Mouse (Mus musculus) lung, adult 18-20 months (tissue): ENCODE results near the gene Dnah17.
A peak's percentile ranks its signal among the peaks of the same experiment; 100 is the strongest.

Experiments used
- DNase-seq, 2 experiments: peaks; one replicate each; pipeline ENCODE4 v3.0.0; 2022; ENCODE audit warnings: mixed read lengths in 2 of 2

The Dnah17 gene

DNA sequence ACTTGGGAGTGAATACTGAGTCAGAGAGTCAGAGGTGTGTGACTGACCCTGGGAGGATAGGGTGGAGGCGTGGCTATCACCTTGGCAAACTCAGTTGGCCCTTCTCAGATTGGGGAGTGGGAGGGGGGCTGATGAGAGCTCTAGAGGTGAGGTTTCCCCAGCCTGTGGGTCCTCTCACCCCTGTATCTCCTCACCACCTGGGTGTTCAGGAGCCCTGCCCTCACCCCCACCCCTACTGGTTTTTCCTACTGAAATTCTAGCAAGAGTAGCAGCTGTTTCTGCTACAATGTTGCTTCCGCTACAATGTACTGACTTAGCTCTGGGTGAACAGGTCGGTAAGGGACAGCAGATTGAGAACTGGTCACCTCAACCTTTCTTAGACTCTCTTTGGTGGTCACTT lies 46.2 kb downstream of the Dnah17 start:
- no peak for DNase-seq

DNA sequence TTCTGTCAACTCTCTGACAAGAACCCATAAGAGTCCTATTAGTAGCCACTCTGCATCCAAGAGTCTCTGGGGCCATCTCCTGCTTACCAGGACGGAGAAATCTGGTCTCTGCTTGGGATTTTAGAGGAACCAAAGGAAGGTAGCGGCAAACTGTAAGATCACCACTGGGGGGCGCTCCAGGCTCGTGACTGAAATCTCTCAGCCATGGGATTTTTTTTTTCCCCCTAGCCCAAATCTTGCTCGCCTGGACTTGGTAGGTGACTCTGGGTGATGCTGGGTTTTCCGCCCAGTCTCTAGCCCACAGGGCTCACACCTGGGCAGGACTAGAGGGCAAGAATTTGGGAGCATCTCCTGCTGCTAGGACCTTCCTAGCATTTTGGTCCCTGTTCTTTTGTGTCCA lies 46.6 kb downstream of the Dnah17 start:
- peak; percentile 21 to 44 for DNase-seq

DNA sequence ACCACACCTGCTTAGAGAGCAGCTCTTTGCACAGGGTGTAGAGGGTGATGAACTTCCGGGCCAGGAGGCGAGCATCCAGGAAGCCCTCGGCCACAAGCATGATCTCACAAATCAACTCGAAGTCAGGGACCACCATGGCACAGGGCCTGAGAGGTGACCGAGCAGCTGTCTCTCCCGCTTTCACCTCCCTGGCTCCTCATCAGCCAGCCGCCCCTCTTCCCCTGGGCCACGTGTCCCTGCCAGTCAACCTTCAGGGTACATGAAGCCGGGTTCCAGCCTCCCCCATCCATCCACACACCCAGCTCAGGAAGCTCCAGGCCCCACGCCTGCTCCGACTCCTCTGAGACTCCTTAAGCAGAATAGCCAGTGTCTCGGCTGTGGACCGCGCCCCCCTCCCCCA lies 48.1 kb downstream of the Dnah17 start:
- no peak for DNase-seq

DNA sequence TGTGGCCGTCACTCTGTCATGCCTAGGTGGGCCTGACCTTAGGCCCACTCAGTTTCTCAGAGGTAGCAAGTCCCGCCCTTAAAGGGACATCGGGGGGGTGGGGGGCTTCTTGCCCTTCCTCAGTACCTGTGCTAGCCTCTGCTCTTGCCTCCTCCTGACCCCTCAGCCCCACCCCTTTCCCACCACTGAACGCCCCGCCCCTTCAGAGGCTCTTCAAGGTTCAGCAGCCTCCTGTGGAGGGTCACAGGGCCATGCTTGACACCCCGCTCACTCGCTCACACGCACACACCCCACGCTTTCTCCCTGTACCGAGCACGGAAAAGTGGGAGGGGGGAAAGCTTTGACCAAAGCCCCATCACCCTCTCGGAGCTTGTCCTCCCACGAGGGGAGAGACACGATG lies 50.7 kb downstream of the Dnah17 start:
- DNase-seq: no peak

DNA sequence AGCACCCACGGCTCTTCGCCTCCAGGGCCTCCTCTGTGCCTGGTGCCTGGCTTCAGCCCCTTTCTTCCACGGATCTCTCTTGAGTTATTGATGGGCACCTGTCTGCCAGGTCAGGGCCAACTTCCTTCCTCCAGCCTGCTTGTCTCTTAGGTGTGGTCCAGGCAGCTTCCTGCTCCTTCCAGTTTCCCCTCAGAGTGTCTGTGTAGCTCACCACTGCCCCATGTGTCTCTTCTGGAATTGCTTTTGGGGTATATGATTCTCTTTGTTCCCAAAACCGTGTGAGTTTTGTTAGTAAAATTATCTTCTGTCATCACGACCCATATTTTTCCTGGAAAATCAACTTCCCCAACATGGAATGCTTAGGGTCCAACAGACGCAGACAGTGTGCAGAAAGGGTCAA lies 53.5 kb downstream of the Dnah17 start:
- no peak for DNase-seq

DNA sequence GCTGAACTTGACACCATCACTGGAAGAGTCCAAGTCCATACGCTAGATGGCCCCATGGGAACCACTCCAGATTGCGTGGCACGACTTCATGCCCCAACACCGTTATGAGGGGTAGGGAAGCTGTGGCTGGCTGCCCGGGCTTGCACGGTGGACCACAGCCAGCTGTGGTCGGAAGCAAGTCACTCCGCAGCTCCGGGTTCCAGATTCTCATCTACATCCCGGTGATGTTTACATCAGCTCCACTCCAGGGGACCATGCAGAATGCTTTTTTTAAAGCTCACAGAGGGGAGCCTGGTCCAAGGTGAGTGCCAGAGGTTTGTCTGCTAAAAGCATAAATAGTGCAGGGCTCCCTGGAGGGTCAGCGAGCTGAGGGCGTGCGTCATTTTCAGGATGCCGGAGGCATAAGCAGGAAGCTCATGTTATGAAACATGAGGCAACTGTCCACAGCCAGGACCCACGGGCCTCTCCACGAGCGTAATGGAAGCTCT lies 55.4 kb downstream of the Dnah17 start:
- DNase-seq: peak; percentile 43 to 72

DNA sequence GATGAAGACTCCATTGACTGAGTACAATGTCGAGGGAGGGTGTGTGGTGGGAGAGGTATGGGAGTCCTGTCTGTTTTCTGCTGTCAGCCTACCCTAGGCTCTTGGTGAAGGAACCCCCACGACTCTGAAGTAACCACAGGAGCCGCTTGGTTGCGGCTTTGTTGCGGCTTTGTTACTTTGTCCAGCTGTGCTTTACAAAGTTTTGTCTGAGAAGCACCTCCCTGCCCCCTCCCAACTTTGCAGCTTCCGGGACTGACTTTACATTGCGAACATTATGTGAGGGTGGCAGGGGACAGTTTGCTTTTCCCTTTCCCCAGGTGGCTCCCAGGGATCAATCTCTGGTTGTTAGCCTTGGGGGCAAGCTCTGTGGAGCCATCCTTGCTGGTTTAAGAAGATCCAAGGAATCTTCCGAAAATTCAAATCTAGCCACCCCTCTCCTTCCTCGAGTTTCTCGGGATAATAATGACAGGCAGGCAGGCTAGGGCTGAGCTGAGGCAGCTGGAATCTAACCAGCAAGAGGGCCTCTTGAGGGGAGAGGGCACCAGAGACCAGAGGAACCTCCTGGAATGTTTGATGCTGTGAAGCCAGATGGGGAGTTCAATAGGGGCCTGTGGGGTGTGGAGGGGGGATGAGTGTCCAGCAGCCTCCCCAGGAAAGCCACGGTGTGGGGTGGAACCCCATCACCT lies 59.1 kb downstream of the Dnah17 start:
- no peak for DNase-seq

DNA sequence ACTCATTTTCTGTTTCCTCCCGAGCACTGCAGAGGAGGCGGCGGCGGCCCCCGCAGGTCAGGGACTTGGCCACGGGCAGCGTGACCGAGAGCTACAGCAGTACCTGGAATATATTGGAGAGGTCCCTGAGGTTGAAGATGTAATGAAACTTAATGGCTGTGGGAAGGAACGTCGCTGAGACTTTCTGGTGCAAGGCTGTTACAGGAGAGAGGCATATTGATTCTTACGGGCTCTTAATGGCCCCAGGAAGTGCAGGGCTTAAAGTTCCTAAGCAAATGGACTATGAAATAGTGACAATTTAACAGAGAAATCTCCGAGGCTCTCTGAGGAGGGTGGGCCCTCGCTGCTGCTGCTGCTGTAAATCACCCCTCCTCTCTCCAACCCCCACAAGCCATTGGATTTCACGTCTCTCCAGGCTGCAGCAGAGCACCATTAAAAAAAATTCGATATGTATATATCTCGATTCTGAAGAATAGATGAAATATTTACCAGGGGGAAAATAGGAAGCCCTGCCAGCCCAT lies 61.6 kb downstream of the Dnah17 start:
- no peak for DNase-seq

DNA sequence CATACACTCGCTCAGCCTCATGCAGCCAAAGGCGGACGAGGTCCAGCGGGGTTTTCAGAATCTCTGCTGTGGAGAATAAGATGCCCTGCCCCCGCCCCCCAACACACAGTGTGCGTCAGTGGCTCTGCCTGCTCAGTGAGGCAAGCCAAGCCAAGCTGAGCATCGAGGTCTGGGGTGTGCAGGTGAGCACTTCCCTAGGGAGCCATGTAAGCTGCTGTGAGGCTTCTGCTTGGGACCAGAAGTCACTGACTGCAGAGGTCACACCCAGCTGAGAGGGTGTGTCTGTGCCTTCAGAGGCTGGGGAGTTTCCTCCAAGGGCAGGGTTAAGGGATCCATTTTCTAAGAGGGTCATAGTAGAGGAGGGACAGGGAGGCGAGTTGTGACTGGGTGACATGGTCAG lies 62.8 kb downstream of the Dnah17 start:
- no peak for DNase-seq

DNA sequence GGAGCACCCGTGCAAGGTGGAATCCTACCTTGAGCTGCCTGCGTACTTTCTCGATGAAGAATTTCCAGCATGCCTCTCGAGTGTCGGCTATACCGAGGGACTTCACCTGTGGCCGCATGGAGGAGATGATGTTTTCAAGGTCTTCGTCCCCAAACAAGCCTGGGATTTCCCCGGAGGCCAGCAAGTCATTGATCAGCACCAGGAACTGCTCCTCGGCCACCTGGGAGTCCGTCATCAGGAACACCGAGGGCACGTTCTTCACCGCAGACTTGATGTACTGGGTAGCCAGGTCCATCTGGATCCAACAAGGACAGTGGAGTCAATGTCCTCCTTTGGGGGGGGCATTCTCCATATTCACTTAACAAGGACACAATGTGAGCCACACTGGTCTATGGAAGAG lies 70.4 kb downstream of the Dnah17 start:
- DNase-seq: no peak

DNA sequence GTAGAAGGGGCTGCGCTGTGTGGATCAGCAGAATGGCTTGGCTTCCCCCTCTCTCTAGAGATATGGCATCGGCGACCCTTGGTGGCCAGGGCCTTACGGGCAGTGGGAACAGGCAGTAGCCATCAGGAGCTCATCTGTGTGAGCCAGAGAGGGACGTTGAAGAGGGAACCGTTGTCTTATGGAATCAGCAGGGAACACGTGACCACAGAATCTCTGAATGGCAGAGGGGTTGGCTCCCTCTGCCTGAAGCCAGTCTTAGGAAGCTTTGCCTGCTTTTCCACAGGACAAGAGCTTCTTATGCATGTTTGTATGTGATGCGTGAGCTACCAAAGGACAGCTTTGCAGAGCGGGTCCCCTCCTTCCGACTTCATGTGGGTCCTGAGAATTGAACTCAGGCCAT lies 71.6 kb downstream of the Dnah17 start:
- no peak for DNase-seq

DNA sequence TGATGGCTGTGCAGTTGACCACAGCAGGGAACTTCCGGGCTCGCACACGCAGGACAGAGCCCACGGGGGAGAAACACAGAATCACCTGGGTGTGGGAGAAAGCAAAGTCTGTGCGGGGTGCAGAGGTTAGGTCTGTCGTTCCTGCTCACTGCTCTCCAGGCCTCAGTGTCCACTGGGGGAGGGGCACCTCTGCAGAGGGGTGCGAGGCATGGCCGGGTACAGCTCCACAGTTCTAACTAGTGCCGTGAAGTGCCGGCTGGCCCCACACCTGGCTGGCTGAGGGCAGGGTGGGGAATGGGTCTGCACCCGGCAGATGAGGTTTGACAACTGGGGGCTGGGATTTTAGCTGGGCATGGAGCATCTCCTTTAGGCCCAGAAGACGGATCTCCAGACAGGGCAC lies 72.1 kb downstream of the Dnah17 start:
- no peak for DNase-seq

DNA sequence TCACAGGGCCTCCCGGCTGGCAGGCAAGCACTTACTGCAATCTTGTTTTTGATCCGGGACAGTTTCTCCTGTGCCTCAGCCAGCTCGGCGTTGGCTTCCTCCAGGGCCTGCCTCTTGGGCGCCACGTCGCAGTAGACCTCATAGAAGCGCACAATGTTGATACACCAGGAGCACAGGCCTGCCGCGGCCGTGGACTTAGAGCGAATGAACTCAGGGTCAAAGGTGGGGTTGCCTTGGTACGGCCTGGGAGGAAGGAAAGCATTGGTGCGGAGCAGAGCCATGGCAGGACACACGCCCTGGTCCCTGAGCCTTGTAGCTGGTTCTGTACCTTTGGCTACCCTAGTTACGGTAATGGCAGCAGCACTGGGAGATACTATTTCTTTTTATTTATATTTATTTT lies 80.3 kb downstream of the Dnah17 start:
- no peak for DNase-seq

DNA sequence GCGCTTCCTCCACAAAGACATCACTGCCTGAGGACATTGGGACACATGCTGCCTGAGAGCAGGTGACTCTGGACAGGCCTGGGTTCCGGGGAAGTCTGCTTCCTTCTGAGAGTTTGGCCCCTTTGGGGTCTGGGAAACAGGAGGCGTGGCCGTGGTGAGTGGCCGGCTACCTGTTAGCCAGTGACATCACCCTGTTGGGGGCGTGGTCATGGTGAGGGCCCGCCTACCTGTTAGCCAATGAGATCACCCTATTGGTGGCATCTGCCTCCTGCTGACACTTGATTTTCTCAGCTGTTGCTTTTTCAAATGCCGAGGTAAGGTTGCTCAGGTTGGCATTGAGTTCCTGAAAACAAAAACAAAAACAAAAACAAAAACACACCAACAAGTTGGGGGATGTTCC lies 80.8 kb downstream of the Dnah17 start:
- DNase-seq: peak in 1 of 2 experiments; percentile 14

DNA sequence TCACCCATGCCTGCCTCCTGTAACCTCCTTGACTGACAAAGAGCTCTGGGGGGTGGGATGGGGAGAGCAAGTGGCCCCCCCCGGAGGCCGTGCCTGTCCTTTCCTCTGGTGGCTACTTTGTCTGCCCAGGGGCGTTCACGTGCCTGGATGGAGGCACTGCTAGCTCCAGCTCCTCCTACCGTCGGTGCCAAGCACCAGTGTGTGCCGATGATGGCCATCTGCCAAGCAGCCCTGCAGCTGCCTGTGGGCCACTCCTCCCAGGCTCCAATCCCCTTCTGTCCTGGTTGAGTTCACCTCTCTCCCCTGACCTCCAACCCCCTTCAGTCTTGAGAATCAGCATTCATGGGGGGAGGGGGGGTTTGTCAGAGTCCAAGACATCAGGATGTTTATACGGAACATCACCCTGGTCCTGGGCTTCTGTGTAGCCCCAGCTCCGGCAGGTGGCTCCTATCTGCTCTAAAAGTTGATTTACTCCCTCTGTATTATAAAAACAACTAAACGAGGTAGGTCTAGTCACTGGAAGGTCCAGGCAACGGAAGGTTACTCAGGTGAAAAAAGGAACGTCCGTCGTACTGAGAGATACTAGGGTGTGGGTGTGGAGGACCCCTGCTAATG lies 87.0 kb downstream of the Dnah17 start:
- peak; percentile 43 to 61 for DNase-seq

DNA sequence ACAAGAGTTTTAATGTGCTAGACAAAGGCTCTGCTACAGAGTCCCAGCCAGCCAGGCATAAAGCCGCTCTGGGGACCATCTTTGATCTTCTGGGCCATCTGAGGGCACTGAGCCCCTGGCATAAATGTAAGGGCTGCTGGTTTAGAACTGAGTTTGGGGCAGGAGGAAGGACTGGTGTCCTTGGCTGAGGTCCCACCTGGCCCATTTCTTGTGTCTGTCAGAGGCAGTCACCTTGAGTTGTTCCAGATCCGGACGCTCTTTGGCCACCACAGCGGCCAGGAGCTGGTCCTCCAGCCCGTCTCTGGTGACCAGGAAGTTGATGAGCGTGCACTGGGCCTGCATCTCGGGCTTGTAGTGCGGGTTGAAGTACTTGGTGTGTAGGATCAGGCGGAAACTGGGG lies 87.6 kb downstream of the Dnah17 start:
- DNase-seq: no peak

DNA sequence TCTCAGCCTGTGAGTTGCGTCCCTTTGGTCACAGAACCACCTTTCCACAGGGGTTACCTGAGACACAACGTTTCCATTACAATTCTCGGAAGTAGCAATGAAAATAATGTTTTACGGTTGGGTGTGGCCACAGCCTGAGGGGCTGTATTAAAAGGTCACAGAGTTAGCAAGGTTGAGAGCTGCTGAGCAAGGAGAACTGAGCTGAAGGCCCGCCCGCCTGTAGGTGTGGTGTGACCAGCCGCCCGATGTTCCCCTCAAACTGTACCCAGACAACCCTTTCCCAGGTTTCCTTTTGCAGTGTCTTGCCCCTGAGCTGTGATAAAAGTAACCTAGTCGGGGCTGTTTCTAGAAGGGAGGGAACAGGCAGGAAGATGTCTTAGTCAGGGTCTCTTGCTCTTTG lies 95.4 kb downstream of the Dnah17 start:
- DNase-seq: no peak

DNA sequence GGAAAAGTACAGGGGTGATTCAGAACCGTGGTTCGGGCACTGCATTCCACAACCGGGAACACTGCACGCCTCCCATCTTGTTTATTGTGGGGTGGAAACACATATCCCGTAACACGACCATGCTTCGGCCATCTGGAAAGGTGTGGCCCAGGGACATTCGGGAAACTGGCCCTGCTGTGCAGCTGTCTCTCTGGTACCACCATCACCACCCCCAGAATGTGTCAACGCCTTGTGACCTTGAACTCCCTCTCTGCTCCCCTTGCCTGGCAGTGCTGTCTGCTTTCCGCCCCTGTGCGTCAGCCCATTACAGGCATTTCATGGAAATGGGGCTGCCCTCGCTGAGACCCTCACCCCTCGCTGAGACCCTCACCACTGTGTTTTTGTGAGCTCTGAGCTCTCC lies 96.0 kb downstream of the Dnah17 start:
- no peak for DNase-seq

DNA sequence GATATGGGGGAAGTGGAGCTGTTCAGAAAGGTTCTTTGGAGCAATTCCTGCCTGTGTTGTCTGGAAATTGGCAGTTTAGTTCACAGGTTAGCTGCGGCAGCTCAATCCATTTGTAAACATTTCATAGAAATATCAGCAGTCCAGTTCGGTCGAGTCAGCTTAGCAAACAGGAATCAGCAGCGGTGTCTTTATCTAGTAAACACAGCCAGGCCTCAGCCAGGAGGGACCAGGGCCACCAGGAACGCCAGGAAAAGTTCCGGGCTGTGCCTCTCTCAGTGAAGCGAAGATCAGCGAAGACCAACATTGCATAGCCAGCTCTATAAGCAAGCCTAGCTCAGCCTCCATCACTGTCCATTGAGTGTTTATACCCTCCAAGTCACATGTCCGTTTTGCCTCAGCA lies 99.3 kb downstream of the Dnah17 start:
- no peak for DNase-seq

DNA sequence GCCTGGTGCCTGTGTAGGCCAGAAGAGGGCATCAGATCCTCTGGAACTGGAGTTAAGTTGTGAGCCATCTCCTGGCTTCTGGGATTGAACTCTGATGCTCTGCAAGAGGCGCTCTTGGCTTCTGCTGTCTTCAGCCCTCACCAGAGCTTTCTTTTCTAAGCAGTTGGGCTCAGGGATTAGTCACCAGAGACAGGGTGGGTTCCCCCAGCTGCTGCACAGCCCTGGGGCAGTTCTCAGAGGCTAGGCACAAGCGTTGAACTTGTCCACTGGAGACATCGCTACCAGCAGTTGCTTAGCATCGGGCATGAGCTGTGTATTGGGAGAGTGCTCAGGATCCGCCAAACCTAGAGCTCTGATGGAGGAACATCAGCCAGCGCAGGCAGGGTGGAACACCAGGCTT lies 101.3 kb downstream of the Dnah17 start:
- DNase-seq: no peak

DNA sequence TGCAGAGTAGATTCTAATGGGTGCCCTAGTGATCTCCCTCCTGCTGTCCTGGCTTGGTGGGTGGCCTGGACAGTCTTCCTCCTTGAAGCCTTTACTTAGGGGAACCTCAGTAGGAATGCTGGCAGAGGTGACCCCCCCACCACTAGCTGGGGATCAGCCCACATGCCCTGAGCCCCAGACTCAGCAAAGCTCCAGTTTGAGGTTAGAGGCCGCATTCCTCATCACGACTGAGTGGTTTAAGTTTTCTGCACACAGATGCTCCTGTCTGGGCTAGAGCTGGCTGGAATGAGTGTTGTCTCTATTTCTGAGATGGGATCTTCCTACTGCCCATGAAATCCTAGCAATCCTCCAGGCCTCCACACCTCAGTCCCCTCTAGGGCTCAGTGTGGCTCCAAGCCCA lies 106.3 kb downstream of the Dnah17 start:
- no peak for DNase-seq

DNA sequence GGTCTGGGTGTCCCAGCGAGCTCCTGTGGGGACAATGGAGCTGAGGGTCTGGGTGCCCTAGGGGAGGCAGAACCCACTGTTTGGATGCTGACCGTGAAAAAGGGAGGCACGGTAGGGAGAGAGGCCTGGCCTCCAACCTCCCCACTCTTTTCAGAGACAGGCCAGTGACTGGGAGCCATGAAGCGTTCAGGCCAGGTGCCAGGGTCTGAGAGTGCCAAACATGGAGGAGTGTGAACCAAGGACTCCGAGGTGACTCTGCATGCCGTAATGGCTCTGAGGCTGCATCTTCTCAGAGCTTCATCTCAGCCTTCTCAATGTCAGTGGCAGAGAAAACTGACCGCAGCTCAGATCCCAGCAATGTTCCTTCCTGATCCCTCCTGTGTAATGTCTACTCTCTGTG lies 107.0 kb downstream of the Dnah17 start:
- DNase-seq: no peak

DNA sequence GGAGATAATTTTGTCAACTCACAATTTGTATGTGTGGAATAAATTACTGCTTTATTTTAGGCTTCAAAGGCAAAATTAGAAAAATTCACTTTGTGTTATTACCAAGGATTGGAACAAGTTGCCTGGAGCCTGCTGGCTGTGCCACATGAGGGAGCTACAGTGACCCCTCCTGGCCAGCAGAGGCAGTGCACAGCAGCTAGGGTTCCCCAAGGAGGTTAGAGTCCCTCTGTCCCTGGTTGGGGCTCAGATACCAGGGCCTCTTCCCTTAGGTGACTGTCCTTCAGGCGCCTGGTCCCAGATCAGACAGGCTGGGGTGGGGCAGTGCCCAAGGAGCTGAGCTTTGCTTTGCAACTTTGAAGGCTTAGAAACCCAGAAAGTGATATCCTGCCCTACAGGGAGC lies 108.6 kb downstream of the Dnah17 start:
- DNase-seq: peak; percentile 74 to 78

DNA sequence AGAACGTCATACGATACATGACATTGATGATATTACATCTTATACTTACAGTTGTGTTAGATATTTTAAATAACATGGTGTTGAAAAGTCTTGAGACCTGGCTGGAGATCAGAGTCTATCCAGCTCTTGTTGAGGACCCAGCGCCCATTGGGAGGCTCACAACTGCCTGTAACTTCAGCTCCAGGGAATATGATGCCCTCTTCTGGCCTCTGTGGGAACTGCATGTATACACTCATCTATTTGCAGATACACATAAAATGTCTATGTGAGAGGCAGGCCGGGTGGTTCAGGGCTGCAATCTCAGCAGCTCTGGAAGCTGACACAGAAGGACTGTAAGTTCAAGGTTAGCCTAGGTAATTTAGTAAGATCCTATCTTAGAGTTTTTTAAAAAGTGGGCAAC lies 112.1 kb downstream of the Dnah17 start:
- peak in 1 of 2 experiments; percentile 24 for DNase-seq
